Mouse (Mus musculus) kidney, embryonic 16.5 days (tissue): ENCODE measurements at regions not wholly inside any gene's neighbourhood (a gene's known extent, or its start where the extent isn't known, plus 50 kb on each side); places are given as distances from the start of the nearest gene placed in this dataset.
"Not testable (repeated sequence)": the region's sequence is repeated elsewhere in the genome, so short reads cannot be mapped to it uniquely, and the experiment has no call there.

Experiments
- ATAC-seq: fragments of 200-750 bp; cut with Nextera tagmentation; 2 replicates; pipeline ENCODE4 v1.8.0; 2017; ENCODE audit warnings: moderate TSS enrichment; ENCODE audit not compliant: low FRiP score, low TSS enrichment
- H3K27ac ChIP-seq: fragments of 300-500 bp; sonication (generic); 2 replicates; pipeline ENCODE4 v1.5.1; 2014; ENCODE audit warnings: low read length
- H3K27me3 ChIP-seq: fragments of 300-500 bp; sonication (generic); 2 replicates; pipeline ENCODE4 v1.6.1; 2014; ENCODE audit warnings: low read length, control low read depth, mixed read lengths; ENCODE audit not compliant: insufficient read depth
- H3K36me3 ChIP-seq: fragments of 300-500 bp; sonication (generic); 2 replicates; pipeline ENCODE4 v1.6.1; 2014; ENCODE audit warnings: low read length, control low read depth, mixed read lengths; ENCODE audit not compliant: insufficient read depth
- H3K4me1 ChIP-seq: fragments of 300-500 bp; sonication (generic); 2 replicates; pipeline ENCODE4 v1.6.1; 2014; ENCODE audit warnings: low read length, control low read depth, mixed read lengths; ENCODE audit not compliant: insufficient read depth
- H3K4me2 ChIP-seq: fragments of 300-500 bp; sonication (generic); replicated peaks from 2 replicates; pipeline ENCODE4 v1.6.1; 2014; ENCODE audit warnings: low read depth, low read length
- H3K4me3 ChIP-seq: fragments of 300-500 bp; sonication (generic); 2 replicates; pipeline ENCODE4 v1.5.1; 2014; ENCODE audit warnings: mild to moderate bottlenecking, low read length
- H3K9ac ChIP-seq: fragments of 300-500 bp; sonication (generic); replicated peaks from 2 replicates; pipeline ENCODE4 v1.6.1; 2014; ENCODE audit warnings: low read length
- H3K9me3 ChIP-seq: fragments of 300-500 bp; sonication (generic); 2 replicates; pipeline ENCODE4 v1.6.1; 2016; ENCODE audit warnings: low read length, control low read depth
- WGBS: fragments of 180-500 bp; shearing (Covaris S2); extraction: QIAGEN DNeasy Blood & Tissue Kit; methylation state at CpG from one replicate; pipeline ENCODE4 v1.1.7; 2014; 5-methylcytosine and 5-hydroxymethylcytosine counted together

DNA sequence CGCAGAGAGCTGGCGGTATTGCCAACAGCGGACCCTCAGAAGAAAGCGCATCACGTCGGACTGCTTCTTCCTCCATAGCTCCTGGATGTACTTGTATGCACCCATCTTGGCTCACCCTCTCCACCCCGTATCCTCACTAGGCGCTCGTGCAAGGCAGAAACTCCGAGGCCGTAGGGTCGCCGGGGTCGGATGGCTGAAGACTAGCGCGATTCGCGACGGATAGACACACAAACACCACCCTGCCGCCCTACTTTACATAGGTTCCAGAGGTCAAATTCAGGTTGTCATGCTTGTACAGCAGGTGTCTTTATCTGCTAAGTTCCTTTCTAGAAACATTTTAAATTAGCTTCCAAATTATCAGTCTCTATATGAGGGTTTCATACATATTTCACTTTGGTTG lies 1406.6 kb upstream of the Gm7489 start:
- H3K9me3 ChIP-seq, H3K4me3 ChIP-seq, H3K4me1 ChIP-seq, ATAC-seq, H3K27ac ChIP-seq, H3K36me3 ChIP-seq, H3K9ac ChIP-seq, H3K4me2 ChIP-seq, H3K27me3 ChIP-seq: not testable (repeated sequence)
- 94% methylated on average over 14 of the region's 20 CpGs for WGBS

- 0 out of 2 replicates have a peak overlapping the region, but pooled peaks have one; percentile 43 for H3K27ac ChIP-seq
- no peak overlapping the region for H3K4me3 ChIP-seq
- H3K36me3 ChIP-seq: no peaks in the 10 kb centered on the region
- H3K4me1 ChIP-seq: peaks cover 5% of the 10 kb centered on the region; the same call in 1 of the 2 replicates
- no peaks in the 10 kb centered on the region for H3K27me3 ChIP-seq
- no peak overlapping the region for H3K9ac ChIP-seq
- ATAC-seq: peak; percentile 82
- H3K9me3 ChIP-seq: no peaks in the 10 kb centered on the region
- 8% methylated on average over 3 of the region's 3 CpGs for WGBS
- H3K4me2 ChIP-seq: no peak overlapping the region
These were observed 1403.9 kb upstream of the Gm7489 start for GRCm38 (mm10) chr15:52480834-52481233.

- Histone ChIP-seq H3K4me2 (no peak overlapping the region), H3K27ac (no peak overlapping the region), H3K4me1 (peaks cover 5% of the 10 kb centered on the region; the same call in 1 of the 2 replicates), H3K9ac (no peak overlapping the region), H3K9me3 (no peaks in the 10 kb centered on the region), H3K27me3 (no peaks in the 10 kb centered on the region), H3K36me3 (no peaks in the 10 kb centered on the region), H3K4me3 (no peak overlapping the region)
- ATAC-seq: no peak
- WGBS: 48% methylated on average over 5 of the region's 5 CpGs
These were observed 1401.0 kb upstream of the Gm7489 start for GRCm38 (mm10) chr15:52483598-52484165.

GRCm38 (mm10) chr15:52484276-52484675 lies 1400.4 kb upstream of the Gm7489 start:
- Histone ChIP-seq H3K27ac (no peak overlapping the region), H3K4me3 (no peak overlapping the region), H3K36me3 (no peaks in the 10 kb centered on the region), H3K4me2 (no peak overlapping the region), H3K4me1 (peaks cover 5% of the 10 kb centered on the region; the same call in 1 of the 2 replicates), H3K27me3 (no peaks in the 10 kb centered on the region), H3K9ac (no peak overlapping the region), H3K9me3 (no peaks in the 10 kb centered on the region)
- whole genome bisulfite sequencing: 83% methylated on average over 5 of the region's 5 CpGs
- ATAC-seq: no peak

GRCm38 (mm10) chr15:52505278-52505831 lies 1379.4 kb upstream of the Gm7489 start:
- no peak overlapping the region for H3K27ac ChIP-seq
- H3K4me3 ChIP-seq: no peak overlapping the region
- H3K36me3 ChIP-seq: no peaks in the 10 kb centered on the region
- H3K4me2 ChIP-seq: no peak overlapping the region
- H3K4me1 ChIP-seq: no peaks in the 10 kb centered on the region
- no peak overlapping the region for H3K9ac ChIP-seq
- H3K9me3 ChIP-seq: no peaks in the 10 kb centered on the region
- ATAC-seq: no peak
- no peaks in the 10 kb centered on the region for H3K27me3 ChIP-seq
- 31% methylated on average over 9 of the region's 9 CpGs for WGBS

DNA sequence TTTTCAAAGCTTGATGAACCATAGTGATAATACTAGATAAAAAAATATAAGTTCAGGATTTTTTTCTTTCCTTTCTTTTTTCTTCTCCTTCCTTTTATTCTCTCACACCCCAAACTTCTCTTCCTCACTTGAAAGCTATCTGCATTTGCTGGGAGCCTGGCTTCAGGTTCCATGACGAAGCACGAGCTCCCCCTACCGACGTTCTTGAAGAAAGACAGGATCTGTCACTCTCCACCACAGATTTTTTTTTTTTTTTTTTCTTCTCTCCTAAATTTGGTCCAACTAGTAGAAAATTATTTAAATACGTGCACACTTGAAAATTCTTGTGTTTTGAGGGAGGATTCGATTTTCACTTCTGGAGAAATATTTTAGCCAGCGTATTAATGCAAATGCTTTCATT lies 1377.8 kb upstream of the Gm7489 start:
- Histone ChIP-seq H3K4me2 (no peak overlapping the region), H3K9ac (no peak overlapping the region), H3K36me3 (no peaks in the 10 kb centered on the region), H3K27ac (no peak overlapping the region), H3K4me3 (no peak overlapping the region), H3K4me1 (no peaks in the 10 kb centered on the region), H3K27me3 (no peaks in the 10 kb centered on the region), H3K9me3 (no peaks in the 10 kb centered on the region)
- 4% methylated on average over 7 of the region's 7 CpGs for WGBS
- ATAC-seq: no peak

GRCm38 (mm10) chr15:52508609-52509008 lies 1376.1 kb upstream of the Gm7489 start:
- Histone ChIP-seq H3K4me1 (no peaks in the 10 kb centered on the region), H3K9ac (no peak overlapping the region), H3K4me3 (no peak overlapping the region), H3K9me3 (no peaks in the 10 kb centered on the region), H3K27ac (no peak overlapping the region), H3K4me2 (no peak overlapping the region), H3K27me3 (no peaks in the 10 kb centered on the region), H3K36me3 (no peaks in the 10 kb centered on the region)
- ATAC-seq: no peak
- WGBS: 72% methylated on average over 2 of the region's 2 CpGs

- no peaks in the 10 kb centered on the region for H3K9me3 ChIP-seq
- H3K27ac ChIP-seq: no peak overlapping the region
- ATAC-seq: no peak
- no peaks in the 10 kb centered on the region for H3K36me3 ChIP-seq
- no peak overlapping the region for H3K4me3 ChIP-seq
- no peaks in the 10 kb centered on the region for H3K27me3 ChIP-seq
- H3K4me1 ChIP-seq: no peaks in the 10 kb centered on the region
- no peak overlapping the region for H3K9ac ChIP-seq
- H3K4me2 ChIP-seq: no peak overlapping the region
- 62% methylated on average over 4 of the region's 4 CpGs for WGBS
These were observed 1374.6 kb upstream of the Gm7489 start for GRCm38 (mm10) chr15:52510137-52510536.

GRCm38 (mm10) chr15:52536594-52536993 lies 1348.1 kb upstream of the Gm7489 start:
- 93% methylated on average over 2 of the region's 2 CpGs for WGBS
- Histone ChIP-seq H3K9ac (no peak overlapping the region), H3K9me3 (no peaks in the 10 kb centered on the region)

GRCm38 (mm10) chr15:52558682-52559081 lies 1326.0 kb upstream of the Gm7489 start:
- no peak overlapping the region for H3K4me3 ChIP-seq
- H3K36me3 ChIP-seq: no peaks in the 10 kb centered on the region
- H3K27me3 ChIP-seq: no peaks in the 10 kb centered on the region
- H3K9ac ChIP-seq: no peak overlapping the region
- no peak overlapping the region for H3K27ac ChIP-seq
- H3K4me2 ChIP-seq: no peak overlapping the region
- H3K4me1 ChIP-seq: no peaks in the 10 kb centered on the region
- no peaks in the 10 kb centered on the region for H3K9me3 ChIP-seq
- no peak for ATAC-seq

More at GRCm38 (mm10) chr15:52536594-52536993, 1348.1 kb upstream of the Gm7489 start:
- Histone ChIP-seq H3K36me3 (no peaks in the 10 kb centered on the region), H3K27me3 (no peaks in the 10 kb centered on the region), H3K4me3 (no peak overlapping the region), H3K4me1 (no peaks in the 10 kb centered on the region), H3K27ac (no peak overlapping the region), H3K4me2 (no peak overlapping the region)
- no peak for ATAC-seq
